Mouse (Mus musculus) MEL (cell line): Measurements from ENCODE around the gene Atg14.

Source experiments
- CTCF ChIP-seq, 3 experiments: IDR thresholded peaks in 2 of 3; conservative IDR thresholded peaks in 1 of 3; 2 replicates each; pipeline ENCODE4 v1.5.1; 2011 to 2012; ENCODE audit warnings: low read length in 3 of 3, low read depth in 2 of 3, mild to moderate bottlenecking in 2 of 3, improper control_type of control experiment in 1 of 3, inconsistent platforms in 1 of 3, mixed read lengths in 1 of 3, moderate library complexity in 1 of 3; ENCODE audit not compliant: control insufficient read depth in 1 of 3, insufficient read depth in 1 of 3, poor library complexity in 1 of 3, severe bottlenecking in 1 of 3
- E2F4 ChIP-seq: IDR thresholded peaks from 2 replicates; pipeline ENCODE4 v1.6.1; 2011; ENCODE audit warnings: low read depth, low read length, improper control_type of control experiment, borderline replicate concordance
- EP300 ChIP-seq, 2 experiments: IDR thresholded peaks; 2 replicates each; pipeline ENCODE4 v1.6.1; 2011; ENCODE audit warnings: improper control_type of control experiment in 2 of 2, low read length in 2 of 2, low read depth in 1 of 2, mild to moderate bottlenecking in 1 of 2
- SMC3 ChIP-seq: IDR thresholded peaks from 2 replicates; pipeline ENCODE4 v1.6.1; 2011; ENCODE audit warnings: low read depth, low read length, improper control_type of control experiment
- TCF12 ChIP-seq: IDR thresholded peaks from 2 replicates; pipeline ENCODE4 v1.6.1; 2014; ENCODE audit warnings: low read depth, mild to moderate bottlenecking, inconsistent platforms, low read length, improper control_type of control experiment, moderate library complexity

GRCm38 (mm10) chr14:47497166-47497565, 73.3 kb downstream of the Atg14 start:
- TF ChIP-seq EP300 (IDR thresholded peaks at IDR 0.05; ENCODE audit: low read depth in 1 of 2, low read length in 2 of 2) (no peak), SMC3 (no peak), E2F4 (no peak), TCF12 (no peak), CTCF (IDR thresholded peaks at IDR 0.05 in 2 of 3, conservative IDR thresholded peaks at IDR 0.05 in 1 of 3; ENCODE audit: control insufficient read depth in 1 of 3, insufficient read depth in 1 of 3, low read depth in 2 of 3, low read length in 3 of 3, poor library complexity in 1 of 3, severe bottlenecking in 1 of 3) (no peak)
